Mouse (Mus musculus) colon, adult 2 months (tissue): Measurements from ENCODE around the gene Vps18. TPM values are rescaled to one million over a fixed set of nuclear protein-coding genes. Genes with fewer than 3 reads are reported as not detected.

Experiments used
- polyA plus RNA-seq: library from polyadenylated mRNA; depleted of rRNA; stranded (reverse); fragments of >200 nt; gene quantifications from 2 replicates; pipeline ENCODE4 v1.2.3, GENCODE M21; 2012; rRNA removed

Vps18 gene
- polyA plus RNA-seq, result 22.5 and 26.7 TPM in 2 replicates

GRCm38 (mm10) chr2:119288270-119288882 is at the start of gene Vps18:
Vps18 (plus strand) TSS chr2:119288740.

GRCm38 (mm10) chr2:119270643-119271331 is 17.8 kb upstream of the Vps18 start, which contains the start of gene Rhov:
Rhov (minus strand) TSS chr2:119271272.

GRCm38 (mm10) chr2:119325568-119326143 is 37.1 kb downstream of the Vps18 start, which contains the start of gene Dll4:
Dll4 (plus strand) TSS chr2:119325784.

Other genes with a start within 250 kb of the Vps18 start
- gene Knl1, start 241.6 kb upstream of the Vps18 start, polyA plus RNA-seq, result 0.27 and 0.31 TPM in 2 replicates
- gene Rad51, start 175.9 kb upstream of the Vps18 start, polyA plus RNA-seq, result 4.4 and 5.0 TPM in 2 replicates
- gene Rmdn3, start 131.7 kb upstream of the Vps18 start, polyA plus RNA-seq, result 26.5 and 34.7 TPM in 2 replicates
- gene Gchfr, start 121.0 kb upstream of the Vps18 start, polyA plus RNA-seq, result 15.7 and 18.9 TPM in 2 replicates
- 0.47 and 0.71 TPM in 2 replicates for gene Gm14137, start 114.2 kb upstream of the Vps18 start, polyA plus RNA-seq
- gene Zfyve19, start 80.1 kb upstream of the Vps18 start, polyA plus RNA-seq, result 42.7 and 54.3 TPM in 2 replicates
- gene Dnajc17, start 79.9 kb upstream of the Vps18 start, polyA plus RNA-seq, result 2.9 and 3.2 TPM in 2 replicates
- 144 and 175 TPM in 2 replicates for gene Ppp1r14d, start 58.8 kb upstream of the Vps18 start, polyA plus RNA-seq
- gene Spint1, start 51.4 kb upstream of the Vps18 start, polyA plus RNA-seq, result 184 and 201 TPM in 2 replicates
- gene Rhov, start 17.5 kb upstream of the Vps18 start, polyA plus RNA-seq, result 1.8 and 3.2 TPM in 2 replicates
- gene Dll4, start 37.0 kb downstream of the Vps18 start, polyA plus RNA-seq, result 19.7 and 19.8 TPM in 2 replicates
- 3.1 and 4.5 TPM in 2 replicates for gene Chac1, start 62.5 kb downstream of the Vps18 start, polyA plus RNA-seq
- 6.0 and 6.3 TPM in 2 replicates for gene Ino80, start 188.9 kb downstream of the Vps18 start, polyA plus RNA-seq